Mouse (Mus musculus) spleen, postnatal 14 days (tissue): Measurements from ENCODE around the gene Grrp1.
"Not testable (repeated sequence)": the region's sequence is repeated elsewhere in the genome, so short reads cannot be mapped to it uniquely, and the experiment has no call there.

Source experiments
- DNase-seq, 2 experiments: peaks; one replicate each; pipeline ENCODE4 v3.0.0; 2021 to 2022; ENCODE audit warnings: low spot score in 2 of 2

Gene Grrp1

GRCm38 (mm10) chr4:134253722-134254324, at the start of gene Grrp1:
Gene Grrp1 (minus strand): TSS chr4:134254106.
- no peak for DNase-seq

- no peak for DNase-seq
These were observed 48.2 kb upstream of the Grrp1 start for GRCm38 (mm10) chr4:134302084-134302483.

DNA sequence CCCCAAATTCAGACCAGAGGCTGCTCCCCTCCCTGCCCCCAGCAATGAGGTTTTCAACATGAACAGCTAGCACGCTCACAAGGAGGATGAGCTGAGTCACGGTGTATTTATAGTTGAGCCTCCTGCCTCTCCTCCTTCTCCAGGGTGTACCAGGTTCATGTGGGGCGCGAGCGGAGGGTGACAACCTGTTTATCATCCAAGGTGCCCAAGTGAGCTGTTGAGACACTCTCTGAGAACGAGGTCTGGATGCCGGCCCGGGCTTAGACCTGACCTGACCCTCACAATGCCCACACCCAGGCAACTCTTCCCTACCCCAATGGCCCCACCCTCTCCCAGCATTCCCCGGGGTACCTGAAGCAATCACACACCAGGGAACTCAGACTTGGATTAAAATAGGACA, 46.4 kb upstream of the Grrp1 start:
- DNase-seq: no peak

GRCm38 (mm10) chr4:134299498-134299810, 45.5 kb upstream of the Grrp1 start:
- DNase-seq: no peak

- DNase-seq: no peak
These were observed 45.0 kb upstream of the Grrp1 start for GRCm38 (mm10) chr4:134298626-134299497.

- no peak for DNase-seq
These were observed 43.5 kb upstream of the Grrp1 start for GRCm38 (mm10) chr4:134297369-134297768.

- no peak for DNase-seq
These were observed 42.6 kb upstream of the Grrp1 start for GRCm38 (mm10) chr4:134296523-134296922.

- DNase-seq: not testable (repeated sequence)
These were observed 42.2 kb upstream of the Grrp1 start for GRCm38 (mm10) chr4:134296096-134296495.

DNA sequence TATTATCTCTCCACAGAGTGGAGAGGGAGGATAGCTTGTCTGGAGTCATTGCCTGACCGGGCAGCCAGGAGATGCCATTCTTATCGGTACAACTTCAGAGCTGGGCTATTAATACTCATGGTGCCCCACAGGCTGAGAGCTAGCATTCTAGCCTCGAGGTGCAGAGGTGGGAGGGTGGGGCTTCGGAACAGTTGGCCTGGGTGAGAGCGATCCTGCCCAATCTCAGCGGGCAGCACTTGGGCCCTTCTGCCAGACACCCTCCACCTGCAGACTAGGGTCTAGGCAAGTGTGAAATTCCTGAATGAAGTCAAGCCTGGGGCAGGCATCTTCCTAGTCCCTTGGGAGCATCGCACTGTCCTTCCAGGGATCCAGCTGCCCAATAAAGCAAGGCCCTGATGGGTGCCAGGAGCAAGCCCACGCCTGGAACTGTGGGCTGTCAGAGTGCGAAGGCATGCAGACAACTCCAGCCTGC, 39.8 kb upstream of the Grrp1 start:
- DNase-seq: no peak

- no peak for DNase-seq
These were observed 39.3 kb upstream of the Grrp1 start for GRCm38 (mm10) chr4:134293061-134293691.

DNA sequence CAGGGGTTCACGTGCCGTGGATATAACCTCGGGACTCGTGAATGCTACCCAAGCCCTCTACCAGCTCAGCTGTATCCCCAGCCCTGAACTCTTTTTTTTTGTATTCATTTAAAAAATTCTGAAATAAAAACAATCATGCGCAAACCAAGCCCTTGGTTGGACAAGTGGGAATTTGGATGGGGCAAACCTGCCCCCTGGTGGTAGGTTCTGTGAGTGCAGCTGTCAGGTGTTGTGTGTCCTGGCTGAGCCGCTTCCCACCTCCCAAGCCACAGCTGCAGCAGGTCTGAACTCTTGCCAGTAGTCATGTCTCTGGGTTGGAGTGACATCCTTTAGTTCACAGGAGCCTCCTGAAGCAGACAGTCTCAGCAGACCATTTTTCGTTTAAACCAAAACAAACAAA, 38.2 kb upstream of the Grrp1 start:
- peak; percentile 57 to 74 for DNase-seq

DNA sequence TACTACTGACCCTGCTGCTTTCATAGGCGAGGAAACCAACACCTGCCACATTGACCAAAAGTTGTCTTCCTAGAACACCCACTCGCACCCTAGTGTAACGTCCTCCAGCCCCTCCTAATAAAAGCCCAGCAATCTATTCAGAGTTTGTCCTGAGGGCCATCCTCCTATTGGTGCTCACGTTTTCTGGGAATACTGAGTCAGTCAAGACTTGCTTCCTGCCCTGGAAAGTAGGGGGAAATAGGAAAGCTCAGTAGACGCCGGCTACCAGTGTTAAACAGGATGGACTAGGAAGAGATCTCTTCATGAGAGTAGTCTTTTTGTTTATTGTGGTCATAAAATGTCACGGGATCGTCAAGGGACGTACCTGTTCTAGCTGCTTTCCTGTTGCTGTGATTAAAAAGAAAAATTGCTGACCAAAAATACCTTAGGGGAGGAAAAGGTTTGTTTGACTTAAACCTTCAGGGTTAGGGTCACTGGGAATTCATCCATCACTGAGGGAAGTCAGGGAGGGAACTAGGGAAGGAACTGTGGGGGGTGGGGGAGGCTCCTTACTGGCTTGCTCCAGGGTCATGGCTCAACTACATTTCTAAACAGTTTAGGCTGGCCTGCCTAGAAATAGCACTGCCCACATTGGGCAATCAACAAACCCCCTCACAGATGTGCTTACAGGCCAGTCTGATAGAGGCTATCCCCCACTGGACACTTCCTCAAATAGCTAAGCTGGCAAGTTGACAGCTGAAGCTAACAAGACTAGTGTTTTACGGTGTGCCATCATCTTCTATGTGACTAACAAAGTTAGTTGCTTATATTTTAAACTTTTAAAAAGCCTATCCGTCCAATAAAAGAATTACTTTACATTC, 34.7 kb upstream of the Grrp1 start:
- no peak for DNase-seq

DNA sequence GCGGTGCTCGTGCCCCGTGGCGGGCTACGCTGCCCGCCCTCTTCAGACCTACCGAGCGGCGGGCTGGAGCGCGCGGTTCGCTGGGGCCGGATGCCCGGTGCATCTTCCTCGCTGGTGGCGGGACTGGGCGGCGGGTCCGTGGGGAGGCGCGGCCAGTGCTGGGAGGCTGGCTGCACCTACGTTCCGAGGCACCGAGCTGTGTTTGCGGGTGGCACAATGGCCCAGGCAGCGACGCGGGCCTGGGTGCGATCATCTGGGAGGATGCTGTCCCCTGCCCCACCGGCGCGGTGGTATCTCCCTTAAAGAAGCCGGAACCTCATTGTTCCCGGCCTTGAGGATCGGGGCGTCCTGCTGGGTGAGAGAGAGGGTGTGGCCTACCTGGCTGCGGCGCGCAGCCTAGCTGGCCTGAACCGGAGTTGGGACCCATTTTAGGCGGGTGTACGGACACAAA, 33.7 kb upstream of the Grrp1 start, which contains the start of gene Pdik1l:
TSS of gene Pdik1l (minus strand) at position 321 of the 451 bp plus-strand sequence.
- peak; percentile 62 to 68 for DNase-seq

DNA sequence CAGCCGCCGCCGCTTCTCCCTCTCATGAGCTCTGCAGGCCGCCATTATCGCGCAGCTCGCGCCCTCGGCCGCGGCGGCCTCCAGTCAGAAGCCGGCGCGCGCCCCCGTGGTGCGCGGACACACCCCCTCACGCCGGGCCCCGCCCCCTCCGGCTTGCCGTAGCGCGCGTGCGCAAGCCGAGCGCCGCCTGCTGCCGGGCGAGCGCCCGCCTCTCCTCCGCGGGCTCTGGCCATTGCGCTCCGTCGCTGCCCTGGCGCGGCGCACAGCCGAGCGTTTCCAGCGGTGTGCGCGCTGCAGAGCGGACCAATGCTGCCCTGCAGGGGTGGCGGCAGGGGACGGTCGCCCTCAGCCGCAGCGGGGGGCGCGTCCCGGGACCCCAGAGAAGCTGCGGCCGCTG, 33.3 kb upstream of the Grrp1 start:
- peak; percentile 98 for DNase-seq

DNA sequence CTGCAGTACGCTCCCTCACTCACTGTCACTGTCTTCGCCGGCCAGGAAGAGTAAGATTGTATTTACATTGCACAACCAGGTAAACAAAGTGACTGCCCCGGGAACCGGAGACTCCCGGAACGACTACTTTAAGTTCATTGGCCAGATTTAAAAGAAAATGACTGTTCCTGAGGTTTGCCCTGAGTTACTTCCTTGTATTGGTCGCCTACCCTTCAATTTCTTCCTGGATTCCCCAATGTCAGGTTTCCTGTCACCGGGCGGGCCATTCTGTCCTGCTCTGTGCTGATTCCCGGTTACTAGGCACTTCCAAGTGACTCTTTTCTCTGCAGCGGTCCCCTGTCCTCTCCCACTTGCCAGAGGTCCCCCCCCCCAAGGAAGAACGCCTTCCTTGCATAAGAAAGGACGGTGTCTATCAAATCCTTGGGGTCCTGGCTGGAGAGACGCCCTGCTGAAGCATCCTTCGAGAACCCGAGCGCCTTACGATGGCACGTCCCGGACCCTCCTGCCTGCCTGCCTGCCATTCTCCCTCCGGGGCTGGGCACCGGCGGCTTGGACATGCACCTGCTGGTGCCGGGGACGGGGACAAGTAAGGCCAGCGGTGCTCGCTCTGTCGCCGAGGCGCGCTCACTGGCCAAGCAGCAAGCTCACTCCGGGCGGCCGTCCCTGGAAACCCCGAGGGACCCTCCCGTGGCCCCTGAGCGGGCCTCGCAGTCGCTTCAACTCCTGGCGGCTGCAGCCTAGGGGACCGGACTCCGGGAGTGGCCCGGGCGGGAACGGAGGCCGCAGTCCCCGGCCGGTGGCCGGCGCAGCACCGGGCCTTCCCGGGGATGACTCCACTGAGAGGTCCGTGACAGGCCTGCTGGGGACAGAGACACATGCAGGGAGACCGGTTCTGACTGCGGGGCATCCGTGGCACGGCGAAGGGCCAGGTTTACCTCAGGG, 32.6 kb upstream of the Grrp1 start:
- peak; percentile 16 to 25 for DNase-seq

- peak; percentile 23 to 35 for DNase-seq
These were observed 31.0 kb upstream of the Grrp1 start for GRCm38 (mm10) chr4:134284942-134285341.

- peak; percentile 20 to 43 for DNase-seq
These were observed 19.8 kb upstream of the Grrp1 start for GRCm38 (mm10) chr4:134273417-134274345.

- DNase-seq: no peak
These were observed 19.0 kb upstream of the Grrp1 start for GRCm38 (mm10) chr4:134272731-134273416.

DNA sequence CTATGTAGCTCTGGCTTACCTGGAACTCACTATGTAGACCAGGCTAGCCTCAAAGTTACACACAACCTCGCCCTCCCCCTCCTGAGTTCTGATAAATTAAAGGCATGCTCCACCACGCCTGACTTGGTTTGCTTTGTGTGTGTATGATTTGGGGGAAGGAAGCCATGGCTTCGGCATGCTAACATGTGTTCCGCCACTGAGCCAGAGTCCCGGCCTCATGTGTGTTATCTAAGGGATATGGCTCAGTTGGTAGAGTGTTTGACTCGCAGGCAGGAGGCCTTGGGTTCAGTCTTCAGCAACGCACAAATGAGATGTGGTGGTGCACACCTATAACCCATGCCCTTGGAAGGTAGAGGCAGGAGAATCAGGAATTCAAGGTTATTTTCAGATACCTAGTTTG, 18.1 kb upstream of the Grrp1 start:
- DNase-seq: no peak
